Mouse (Mus musculus): ENCODE data around the gene Rtkn. TPM values are rescaled to one million over a fixed set of nuclear protein-coding genes. Genes with fewer than 3 reads are reported as not detected.

The Rtkn gene
- polyA plus RNA-seq, 2 experiments = 5.5 to 11.1 TPM

GRCm38 (mm10) chr6:83171063-83171462 lies 35.8 kb downstream of the Rtkn start:
- no peaks in the 10 kb centered on the region for H3K27me3 ChIP-seq (ENCODE audit: control insufficient read depth, insufficient read depth, low read length)
- TF ChIP-seq CTCF (IDR thresholded peaks at IDR 0.05; ENCODE audit: low read depth) (no peak), EP300 (IDR thresholded peaks at IDR 0.05; ENCODE audit: low read depth) (no peak)
- ATAC-seq (ENCODE audit: insufficient read depth) = no peak

GRCm38 (mm10) chr6:83172240-83172920 lies 37.1 kb downstream of the Rtkn start:
- no peak for TF ChIP-seq EP300 (IDR thresholded peaks at IDR 0.05; ENCODE audit: low read depth)
- Histone ChIP-seq H3K4me1 (replicated peaks; ENCODE audit: control insufficient read depth in 2 of 2, insufficient read depth in 2 of 2, low read length in 1 of 2) (no peaks in the 10 kb centered on the region), H3K27ac (no peak overlapping the region), H3K9ac (replicated peaks) (no peak overlapping the region), H3K27me3 (ENCODE audit: control insufficient read depth, insufficient read depth, low read length) (no peaks in the 10 kb centered on the region), H3K4me3 (ENCODE audit: insufficient read depth in 1 of 2, low read depth in 2 of 2, low read length in 2 of 2) (no peak overlapping the region), H3K36me3 (replicated peaks; ENCODE audit: control insufficient read depth, insufficient read depth, low read depth) (no peaks in the 10 kb centered on the region), H3K4me2 (ENCODE audit: low read depth) (no peak overlapping the region), H3K9me3 (ENCODE audit: control insufficient read depth, low read length) (no peaks in the 10 kb centered on the region)
- 61% methylated on average over 9 of the region's 9 CpGs for WGBS (ENCODE audit: insufficient replicate concordance)
- ATAC-seq (ENCODE audit: insufficient read depth) (no peak), DNase-seq (ENCODE audit: low read depth in 3 of 3, low spot score in 3 of 3) (no peak)

More at GRCm38 (mm10) chr6:83171063-83171462, 35.8 kb downstream of the Rtkn start:
- no peak overlapping the region for H3K4me2 ChIP-seq (ENCODE audit: low read depth)
- H3K36me3 ChIP-seq (replicated peaks; ENCODE audit: control insufficient read depth, insufficient read depth, low read depth) = no peaks in the 10 kb centered on the region
- no peak overlapping the region for H3K27ac ChIP-seq
- no peak for DNase-seq (ENCODE audit: low read depth in 3 of 3, low spot score in 3 of 3)
- H3K4me1 ChIP-seq (replicated peaks; ENCODE audit: control insufficient read depth in 2 of 2, insufficient read depth in 2 of 2, low read length in 1 of 2) = peaks cover 3 to 4% of the 10 kb centered on the region in 2 experiments; a peak in 3 of 4 replicates
- H3K4me3 ChIP-seq (ENCODE audit: insufficient read depth in 1 of 2, low read depth in 2 of 2, low read length in 2 of 2) = no peak overlapping the region
- H3K9ac ChIP-seq (replicated peaks) = no peak overlapping the region
- no peaks in the 10 kb centered on the region for H3K9me3 ChIP-seq (ENCODE audit: control insufficient read depth, low read length)
- 74% methylated on average over 5 of the region's 5 CpGs for WGBS (ENCODE audit: insufficient replicate concordance)

- Histone ChIP-seq H3K4me3 (ENCODE audit: insufficient read depth in 1 of 2, low read depth in 2 of 2, low read length in 2 of 2) (no peak overlapping the region), H3K36me3 (replicated peaks; ENCODE audit: control insufficient read depth, insufficient read depth, low read depth) (no peaks in the 10 kb centered on the region), H3K4me1 (replicated peaks; ENCODE audit: control insufficient read depth in 2 of 2, insufficient read depth in 2 of 2, low read length in 1 of 2) (no peaks in the 10 kb centered on the region), H3K9me3 (ENCODE audit: control insufficient read depth, low read length) (no peaks in the 10 kb centered on the region), H3K4me2 (ENCODE audit: low read depth) (no peak overlapping the region), H3K9ac (replicated peaks) (no peak overlapping the region), H3K27ac (no peak overlapping the region), H3K27me3 (ENCODE audit: control insufficient read depth, insufficient read depth, low read length) (no peaks in the 10 kb centered on the region)
- DNase-seq (ENCODE audit: low read depth in 3 of 3, low spot score in 3 of 3) (no peak), ATAC-seq (ENCODE audit: insufficient read depth) (no peak)
- WGBS (ENCODE audit: insufficient replicate concordance) = 81% methylated on average over 8 of the region's 8 CpGs
- TF ChIP-seq EP300 (IDR thresholded peaks at IDR 0.05; ENCODE audit: low read depth) (no peak), CTCF (IDR thresholded peaks at IDR 0.05; ENCODE audit: low read depth) (no peak)
Measured at GRCm38 (mm10) chr6:83175996-83176395, 40.7 kb downstream of the Rtkn start.

GRCm38 (mm10) chr6:83179390-83180117 lies 44.3 kb downstream of the Rtkn start:
- H3K36me3 ChIP-seq (replicated peaks; ENCODE audit: control insufficient read depth, insufficient read depth, low read depth) = no peaks in the 10 kb centered on the region; the same call in 1 of the 2 replicates
- H3K27me3 ChIP-seq (ENCODE audit: control insufficient read depth, insufficient read depth, low read length) = no peaks in the 10 kb centered on the region
- no peak overlapping the region; the same call in 1 of the 2 replicates for H3K4me2 ChIP-seq (ENCODE audit: low read depth)
- WGBS (ENCODE audit: insufficient replicate concordance) = 64% methylated on average over 12 of the region's 12 CpGs
- no peak overlapping the region for H3K9ac ChIP-seq (replicated peaks)
- TF ChIP-seq CTCF (IDR thresholded peaks at IDR 0.05; ENCODE audit: low read depth) (no peak), EP300 (IDR thresholded peaks at IDR 0.05; ENCODE audit: low read depth) (no peak)
- H3K27ac ChIP-seq = no peak overlapping the region
- H3K9me3 ChIP-seq (ENCODE audit: control insufficient read depth, low read length) = no peaks in the 10 kb centered on the region
- no peaks in the 10 kb centered on the region for H3K4me1 ChIP-seq (replicated peaks; ENCODE audit: control insufficient read depth in 2 of 2, insufficient read depth in 2 of 2, low read length in 1 of 2)
- DNase-seq (ENCODE audit: low read depth in 3 of 3, low spot score in 3 of 3) (no peak), ATAC-seq (ENCODE audit: insufficient read depth) (no peak)
- no peak overlapping the region for H3K4me3 ChIP-seq (ENCODE audit: insufficient read depth in 1 of 2, low read depth in 2 of 2, low read length in 2 of 2)

GRCm38 (mm10) chr6:83180605-83181004 lies 45.3 kb downstream of the Rtkn start:
- Histone ChIP-seq H3K27ac (no peak overlapping the region), H3K4me3 (ENCODE audit: insufficient read depth in 1 of 2, low read depth in 2 of 2, low read length in 2 of 2) (no peak overlapping the region), H3K4me1 (replicated peaks; ENCODE audit: control insufficient read depth in 2 of 2, insufficient read depth in 2 of 2, low read length in 1 of 2) (no peaks in the 10 kb centered on the region), H3K4me2 (ENCODE audit: low read depth) (no peak overlapping the region), H3K36me3 (replicated peaks; ENCODE audit: control insufficient read depth, insufficient read depth, low read depth) (no peaks in the 10 kb centered on the region; the same call in 1 of the 2 replicates), H3K27me3 (ENCODE audit: control insufficient read depth, insufficient read depth, low read length) (no peaks in the 10 kb centered on the region), H3K9ac (replicated peaks) (no peak overlapping the region), H3K9me3 (ENCODE audit: control insufficient read depth, low read length) (no peaks in the 10 kb centered on the region)
- TF ChIP-seq CTCF (IDR thresholded peaks at IDR 0.05; ENCODE audit: low read depth) = no peak
- TF ChIP-seq EP300 (IDR thresholded peaks at IDR 0.05; ENCODE audit: low read depth) = no peak
- 59% methylated on average over 6 of the region's 6 CpGs for WGBS (ENCODE audit: insufficient replicate concordance)
- ATAC-seq (ENCODE audit: insufficient read depth) = no peak
- no peak for DNase-seq (ENCODE audit: low read depth in 3 of 3, low spot score in 3 of 3)

Measured in liver, embryonic 14.5 days (tissue).